Mouse (Mus musculus): ENCODE measurements around the gene Sstr2.
"Not testable (repeated sequence)": the region's sequence is repeated elsewhere in the genome, so short reads cannot be mapped to it uniquely, and the experiment has no call there.

The Sstr2 gene

GRCm38 (mm10) chr11:113658763-113659162 lies 39.6 kb downstream of the Sstr2 start:
- DNase-seq = no peak

- DNase-seq = not testable (repeated sequence)
Measured at GRCm38 (mm10) chr11:113660213-113660612, 41.1 kb downstream of the Sstr2 start.

GRCm38 (mm10) chr11:113660940-113661339 lies 41.8 kb downstream of the Sstr2 start:
- DNase-seq = no peak

- DNase-seq = no peak
Measured at GRCm38 (mm10) chr11:113661835-113662351, 42.8 kb downstream of the Sstr2 start.

- DNase-seq = no peak
Measured at GRCm38 (mm10) chr11:113664279-113664678, 45.1 kb downstream of the Sstr2 start.

- DNase-seq = no peak
Measured at GRCm38 (mm10) chr11:113666205-113666604, 47.1 kb downstream of the Sstr2 start.

GRCm38 (mm10) chr11:113666648-113667047 lies 47.5 kb downstream of the Sstr2 start:
- DNase-seq = peak; percentile 63

- no peak for DNase-seq
Measured at GRCm38 (mm10) chr11:113667122-113667521, 48.0 kb downstream of the Sstr2 start.

- no peak for DNase-seq
Measured at GRCm38 (mm10) chr11:113667704-113668103, 48.6 kb downstream of the Sstr2 start.

GRCm38 (mm10) chr11:113668857-113669256 lies 49.7 kb downstream of the Sstr2 start:
- DNase-seq = no peak

GRCm38 (mm10) chr11:113669711-113670110 lies 50.6 kb downstream of the Sstr2 start:
- no peak for DNase-seq

GRCm38 (mm10) chr11:113673614-113674013 lies 54.5 kb downstream of the Sstr2 start:
- DNase-seq = no peak

- DNase-seq = no peak
Measured at GRCm38 (mm10) chr11:113674595-113674994, 55.5 kb downstream of the Sstr2 start.
